Mouse (Mus musculus): ENCODE measurements around the gene Wap. TPM values are rescaled to one million over a fixed set of nuclear protein-coding genes. Genes with fewer than 3 reads are reported as not detected.

Wap gene
- total RNA-seq, 2 experiments from 2014 or later, result not detected

DNA sequence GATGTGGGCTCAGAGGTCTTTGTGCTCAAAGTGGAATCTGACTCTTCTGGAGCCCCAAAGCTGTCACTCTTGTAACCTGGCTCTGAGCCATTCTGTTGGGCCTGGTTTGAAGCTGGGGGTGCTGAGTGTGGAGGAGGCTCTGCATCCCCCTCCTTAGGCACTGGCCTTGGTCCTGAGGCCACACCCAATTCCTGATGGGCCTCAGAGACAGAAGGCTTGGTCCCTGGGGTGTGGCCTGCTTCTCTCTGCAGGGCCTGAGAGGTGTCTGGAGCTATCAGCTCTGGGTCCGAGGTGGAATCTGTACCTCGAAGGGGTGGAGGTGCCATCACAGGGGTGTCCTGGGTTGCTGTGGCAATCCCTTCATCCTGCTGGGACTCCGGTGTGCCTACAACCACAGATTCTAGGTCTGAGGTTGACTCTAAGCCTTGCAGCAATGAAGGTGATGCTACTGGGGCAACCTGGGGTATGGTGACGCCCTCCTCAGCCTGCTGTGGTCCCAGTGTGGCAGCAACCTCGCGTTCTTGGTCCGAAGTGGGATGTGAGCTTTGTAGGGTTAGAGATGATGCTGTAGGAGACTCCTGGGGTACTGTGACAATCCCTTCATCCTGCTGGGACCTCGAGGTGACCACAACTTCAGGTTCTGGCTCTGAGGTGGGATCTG lies 38.0 kb downstream of the Wap start:
- no peak for DNase-seq (ENCODE audit: low spot score in 2 of 2)
- Histone ChIP-seq H3K4me3 (no peak overlapping the region), H3K27ac (no peak overlapping the region)
- TF ChIP-seq CTCF (conservative IDR thresholded peaks at IDR 0.05), result no peak

DNA sequence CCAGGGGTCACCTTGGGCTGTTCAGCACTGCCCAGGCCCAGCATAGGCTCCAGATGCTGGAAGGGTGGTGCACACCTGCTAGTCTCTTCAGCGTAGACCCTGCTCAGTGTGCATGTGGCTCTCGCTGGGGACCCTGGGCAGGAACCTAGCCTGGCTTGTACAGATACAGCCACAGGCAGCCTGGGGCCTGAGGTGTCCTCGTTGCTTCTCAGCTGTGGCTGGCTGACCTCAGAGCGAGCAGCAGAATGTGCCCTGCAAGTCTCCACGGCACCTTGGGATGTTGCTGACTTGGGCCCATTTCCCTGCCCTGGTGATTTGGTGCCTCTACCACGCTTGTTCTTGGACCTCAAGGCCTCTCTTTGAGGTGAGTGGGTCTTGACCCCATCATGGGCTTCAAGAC lies 38.6 kb downstream of the Wap start:
- no peak for DNase-seq (ENCODE audit: low spot score in 2 of 2)

DNA sequence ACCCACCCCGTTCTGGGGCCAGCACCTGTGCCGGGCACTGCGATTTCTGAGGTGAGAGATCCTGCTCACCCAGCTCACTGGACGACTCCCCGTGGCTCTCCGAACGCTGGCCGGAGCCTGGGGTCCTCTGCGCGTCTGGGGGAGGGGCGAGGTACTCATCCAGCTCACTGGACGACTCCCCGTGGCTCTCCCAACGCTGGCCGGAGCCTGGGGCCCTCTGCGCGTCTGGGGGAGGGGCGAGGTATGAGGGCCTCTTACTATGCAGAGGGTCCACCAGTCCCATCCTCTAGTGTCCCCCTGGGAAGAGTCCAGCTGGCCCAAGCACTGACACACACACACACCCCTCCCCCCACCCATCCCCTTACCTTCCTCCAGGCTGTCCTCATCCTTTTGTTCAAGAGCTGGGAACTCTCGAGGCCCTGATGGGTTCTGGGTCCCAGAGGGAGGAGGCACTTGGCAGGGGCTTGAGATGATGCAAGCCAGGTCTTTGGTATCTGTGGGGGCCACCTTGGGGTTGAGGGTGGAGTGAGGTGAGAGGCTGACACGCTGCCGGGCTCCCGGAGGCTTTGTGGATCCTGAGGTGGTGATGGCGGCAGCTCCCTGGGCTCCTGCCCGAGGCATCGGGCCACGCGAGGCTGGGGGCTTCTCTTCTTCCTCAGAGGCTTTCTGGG lies 39.3 kb downstream of the Wap start:
- H3K4me3 ChIP-seq, result peak overlapping the region; percentile 17; the same call in 1 of the 2 replicates
- DNase-seq (ENCODE audit: low spot score in 2 of 2), result peak in 1 of 2 experiments; percentile 22
- peak overlapping the region; percentile 58 for H3K27ac ChIP-seq
- no peak for TF ChIP-seq CTCF (conservative IDR thresholded peaks at IDR 0.05)

More for the DNA sequence above, 38.6 kb downstream of the Wap start:
- TF ChIP-seq CTCF (conservative IDR thresholded peaks at IDR 0.05), result no peak
- Histone ChIP-seq H3K27ac (peak overlapping the region; percentile 58; the same call in 1 of the 2 replicates), H3K4me3 (no peak overlapping the region)

DNA sequence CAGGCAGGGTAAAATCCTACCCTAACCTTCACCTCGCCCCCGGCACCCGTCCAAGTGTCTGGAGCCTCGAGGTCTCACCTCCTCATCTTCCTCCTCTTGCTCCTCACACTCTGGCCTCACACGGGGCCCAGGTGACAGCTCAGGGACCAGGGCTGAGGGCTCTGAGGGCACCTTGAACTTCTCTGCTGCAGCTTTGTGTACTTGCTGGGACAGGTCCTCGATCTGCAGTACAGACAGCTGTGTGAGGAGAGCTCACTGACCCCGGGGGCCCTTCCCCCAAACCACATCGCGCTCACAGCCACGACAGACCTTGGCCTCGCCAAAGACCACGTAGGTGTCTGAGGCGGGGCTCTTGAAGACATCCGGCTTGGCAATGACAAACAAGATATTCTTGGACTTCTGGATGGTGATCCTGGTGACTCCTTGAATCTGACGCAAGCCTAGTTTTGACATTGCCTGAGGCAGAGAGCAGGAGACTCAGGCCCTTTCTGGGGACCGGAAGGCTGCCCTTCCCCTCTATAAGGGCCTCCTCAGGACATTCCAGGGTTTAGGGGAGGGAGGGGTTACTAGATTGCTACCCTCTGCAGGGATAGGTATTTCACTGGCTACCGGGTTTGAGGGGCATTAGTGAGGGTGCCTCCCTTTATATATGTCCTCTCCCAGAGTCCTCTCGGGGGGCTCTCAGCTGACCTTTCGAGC lies 40.1 kb downstream of the Wap start:
- no peak for DNase-seq (ENCODE audit: low spot score in 2 of 2)
- no peak for TF ChIP-seq CTCF (conservative IDR thresholded peaks at IDR 0.05)
- peak overlapping the region; percentile 17; the same call in 1 of the 2 replicates for H3K4me3 ChIP-seq
- peak overlapping the region; percentile 58 for H3K27ac ChIP-seq

DNA sequence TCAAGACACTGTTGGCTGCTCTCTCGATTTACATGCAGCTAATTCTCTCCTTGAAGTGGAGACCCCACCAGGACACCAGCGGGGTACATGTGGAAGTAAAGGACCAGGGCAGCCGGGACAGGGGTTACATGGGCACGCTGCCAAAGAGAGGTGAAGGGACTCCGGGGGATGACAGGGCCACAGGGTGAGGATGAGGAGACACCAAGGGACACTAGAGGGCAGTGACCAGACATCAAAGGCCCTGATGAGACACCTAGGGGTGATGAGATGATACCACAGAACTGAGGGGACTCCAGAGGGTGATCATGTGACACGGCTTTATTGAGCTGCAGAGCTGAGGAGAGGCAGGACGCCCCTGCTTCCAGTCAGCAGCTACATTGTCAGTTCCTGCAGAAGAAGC lies 40.9 kb downstream of the Wap start:
- Histone ChIP-seq H3K27ac (peak overlapping the region; percentile 58; the same call in 1 of the 2 replicates), H3K4me3 (no peak overlapping the region)
- no peak for DNase-seq (ENCODE audit: low spot score in 2 of 2)
- TF ChIP-seq CTCF (conservative IDR thresholded peaks at IDR 0.05), result peak; percentile 32

DNA sequence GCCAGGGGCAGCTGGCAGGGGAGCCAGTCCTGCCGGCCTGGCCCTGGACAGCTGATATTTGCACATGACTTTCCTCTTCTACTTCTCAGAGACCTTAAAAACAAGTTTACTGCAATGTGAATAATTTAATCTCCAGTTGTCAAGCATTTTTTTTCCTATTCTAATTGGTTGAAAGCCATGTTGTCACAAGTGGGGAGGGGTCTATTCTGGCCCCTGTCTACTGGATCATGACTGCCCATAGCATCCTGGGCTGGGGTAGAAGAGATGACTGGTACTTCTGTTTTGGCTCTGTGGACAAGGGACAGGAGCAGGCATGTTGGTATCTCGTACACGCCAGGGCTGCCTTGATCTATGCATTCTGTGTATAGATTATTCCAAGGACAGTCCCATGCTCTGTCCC lies 41.8 kb downstream of the Wap start:
- Histone ChIP-seq H3K27ac (no peak overlapping the region), H3K4me3 (no peak overlapping the region)
- no peak for DNase-seq (ENCODE audit: low spot score in 2 of 2)
- TF ChIP-seq CTCF (conservative IDR thresholded peaks at IDR 0.05), result no peak

DNA sequence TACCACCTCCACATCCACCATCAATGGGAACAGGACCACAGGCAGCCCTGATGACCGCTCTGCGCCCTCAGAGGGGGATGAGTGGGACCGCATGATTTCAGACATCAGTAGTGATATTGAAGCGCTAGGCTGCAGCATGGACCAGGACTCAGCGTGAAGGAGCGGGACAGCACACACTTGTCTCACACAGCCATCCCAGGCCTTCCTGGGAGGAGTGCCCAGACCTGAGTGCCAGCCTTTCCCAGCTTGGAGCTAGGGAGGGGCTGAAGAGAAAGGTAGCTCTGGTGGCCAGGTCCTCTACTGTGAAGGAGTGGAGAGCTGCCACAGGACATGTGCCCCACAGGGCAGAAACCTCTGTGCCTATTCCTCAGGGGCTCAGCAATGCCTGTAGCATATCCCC lies 42.2 kb downstream of the Wap start:
- no peak for TF ChIP-seq CTCF (conservative IDR thresholded peaks at IDR 0.05)
- H3K27ac ChIP-seq, result no peak overlapping the region

DNA sequence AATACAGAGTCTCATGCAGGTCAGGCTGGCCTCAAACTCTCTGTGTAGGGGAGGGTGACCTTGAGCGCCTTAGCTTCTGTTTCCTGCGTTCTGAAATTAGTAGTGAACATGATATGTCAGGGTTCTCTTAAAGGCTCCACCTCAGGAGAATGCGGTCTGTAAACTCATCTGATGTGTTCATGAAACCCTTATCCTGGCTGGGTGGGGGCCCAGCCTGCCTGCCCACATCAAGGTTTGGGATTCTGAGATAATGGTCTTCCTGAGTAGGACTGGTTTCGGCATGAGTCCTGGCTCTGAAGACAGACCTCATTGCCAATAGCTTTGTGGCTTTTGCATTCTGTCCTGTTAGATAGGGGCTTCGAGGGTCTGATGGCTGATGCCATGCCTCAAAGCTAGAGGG lies 43.1 kb downstream of the Wap start:
- H3K27ac ChIP-seq, result no peak overlapping the region
- no peak for DNase-seq (ENCODE audit: low spot score in 2 of 2)
- H3K4me3 ChIP-seq, result no peak overlapping the region
- no peak for TF ChIP-seq CTCF (conservative IDR thresholded peaks at IDR 0.05)

More for the DNA sequence above, 42.2 kb downstream of the Wap start:
- no peak for DNase-seq (ENCODE audit: low spot score in 2 of 2)
- no peak overlapping the region for H3K4me3 ChIP-seq

DNA sequence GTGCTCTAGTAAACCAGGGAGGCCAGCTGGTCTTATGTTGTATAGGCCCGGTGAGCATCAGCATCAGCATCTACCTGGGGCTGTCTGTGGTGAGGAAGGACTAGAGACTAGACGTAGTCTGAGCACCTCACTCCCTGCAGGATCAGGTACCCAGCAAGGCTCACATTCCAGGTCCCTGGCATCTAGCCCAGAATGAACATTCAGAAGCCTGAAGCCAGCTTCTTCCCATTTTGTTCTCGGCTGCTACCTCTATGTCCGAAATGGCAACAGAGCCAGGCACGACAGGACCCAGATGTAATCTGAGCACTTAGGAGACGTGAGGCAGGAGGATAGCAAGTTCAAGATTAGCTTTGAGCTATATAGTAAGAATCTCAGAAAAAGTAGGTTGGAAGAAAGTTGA lies 43.6 kb downstream of the Wap start:
- Histone ChIP-seq H3K27ac (0 out of 2 replicates have a peak overlapping the region, but pooled peaks have one; percentile 15), H3K4me3 (no peak overlapping the region)
- no peak for TF ChIP-seq CTCF (conservative IDR thresholded peaks at IDR 0.05)
- no peak for DNase-seq (ENCODE audit: low spot score in 2 of 2)

DNA sequence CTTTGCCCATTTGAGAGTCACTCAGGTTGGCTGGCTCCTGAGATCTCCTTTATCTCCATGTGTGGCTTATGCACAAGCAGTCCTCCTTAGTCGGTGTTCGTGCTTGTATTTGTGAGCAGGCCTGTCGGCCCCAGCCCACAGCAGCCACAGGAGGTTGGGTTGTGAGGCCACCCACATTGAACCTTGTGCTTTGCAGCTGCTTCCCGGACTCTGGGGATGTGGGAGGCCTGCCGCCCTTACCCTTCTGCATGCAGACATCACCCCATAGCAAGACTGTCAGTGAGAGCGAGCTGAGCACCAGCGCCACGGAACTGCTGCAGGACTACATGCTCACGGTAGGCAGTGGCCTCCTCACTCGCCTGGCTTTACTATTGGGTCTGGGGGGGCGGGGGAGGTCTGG lies 45.0 kb downstream of the Wap start:
- Histone ChIP-seq H3K4me3 (no peak overlapping the region), H3K27ac (no peak overlapping the region)
- DNase-seq (ENCODE audit: low spot score in 2 of 2), result no peak
- no peak for TF ChIP-seq CTCF (conservative IDR thresholded peaks at IDR 0.05)

DNA sequence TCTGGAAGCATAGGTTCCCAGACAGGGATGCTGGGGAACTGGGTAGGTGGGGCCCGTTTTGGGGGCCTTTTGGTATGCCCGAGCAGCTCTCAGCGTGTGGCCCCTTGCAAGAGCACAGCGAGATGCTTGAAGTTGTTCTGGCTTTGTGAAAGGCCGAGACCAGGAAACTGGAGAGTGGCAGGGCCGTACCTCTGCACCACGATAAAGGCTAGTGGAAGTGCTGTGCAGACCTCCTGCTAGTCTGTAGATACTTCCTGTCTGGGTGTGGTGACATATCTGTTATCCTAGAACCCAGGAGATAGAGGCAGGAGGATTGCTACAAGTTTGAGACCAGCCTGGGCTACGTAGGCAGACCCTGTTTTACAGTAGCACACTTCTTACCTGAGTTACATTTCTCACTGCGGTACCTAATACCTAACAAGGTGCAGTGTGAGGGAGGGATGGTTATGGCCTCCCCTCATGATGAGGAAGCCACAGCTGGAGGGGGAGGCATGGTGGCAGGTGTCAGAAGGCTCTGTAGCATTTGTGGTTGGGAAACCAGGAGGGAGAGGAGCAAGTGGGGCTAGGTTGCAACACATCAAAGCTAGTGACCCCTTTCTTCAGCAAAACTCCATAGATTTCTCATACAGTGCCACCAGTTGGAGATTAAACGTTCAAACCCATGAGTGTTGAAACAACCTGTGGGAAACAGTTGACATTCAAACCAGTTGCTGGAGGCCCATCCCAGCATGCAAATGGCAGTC lies 47.3 kb downstream of the Wap start:
- no peak for DNase-seq (ENCODE audit: low spot score in 2 of 2)
- no peak overlapping the region for H3K4me3 ChIP-seq
- H3K27ac ChIP-seq, result no peak overlapping the region
- TF ChIP-seq CTCF (conservative IDR thresholded peaks at IDR 0.05), result no peak

DNA sequence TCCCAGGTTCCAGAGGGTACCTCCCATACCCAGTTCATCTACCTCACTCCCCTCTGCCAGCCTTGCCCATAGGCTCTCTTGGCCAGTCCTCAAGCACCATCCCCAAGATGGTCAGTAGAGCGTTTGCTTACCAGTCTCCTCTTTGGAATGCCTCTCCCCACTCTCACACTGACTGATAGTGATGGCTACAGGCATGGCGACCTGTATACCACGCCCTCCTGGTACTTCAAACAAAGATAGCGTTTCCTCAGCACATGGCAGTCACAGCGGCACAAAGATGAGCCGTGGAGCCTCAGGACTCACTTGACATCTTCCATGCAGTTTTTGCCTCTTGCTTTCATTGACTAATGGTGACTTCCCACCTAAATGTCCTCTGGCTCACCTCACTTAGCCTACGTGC lies 48.6 kb downstream of the Wap start:
- DNase-seq (ENCODE audit: low spot score in 2 of 2), result no peak
- TF ChIP-seq CTCF (conservative IDR thresholded peaks at IDR 0.05), result no peak
- H3K4me3 ChIP-seq, result no peak overlapping the region
- no peak overlapping the region for H3K27ac ChIP-seq

DNA sequence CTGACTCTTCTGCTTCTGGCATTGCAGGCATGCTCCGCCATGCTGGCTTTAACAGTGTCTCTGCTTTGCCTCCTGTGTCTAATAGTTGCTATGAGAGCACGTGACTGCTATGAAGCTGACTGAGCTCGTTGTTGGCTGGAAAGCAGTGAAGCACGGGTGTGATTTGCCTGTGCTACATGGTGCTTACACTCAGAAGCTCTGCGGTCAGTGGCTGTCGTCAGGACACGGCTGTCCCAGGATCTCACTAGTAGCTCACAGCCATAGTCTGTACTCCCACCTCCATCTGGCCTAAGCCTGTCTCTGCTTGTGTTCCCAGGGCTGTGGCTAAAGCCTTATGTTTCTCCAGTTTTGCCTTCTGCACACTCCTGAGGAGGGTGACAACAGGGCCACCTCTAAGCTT lies 50.1 kb downstream of the Wap start:
- Histone ChIP-seq H3K4me3 (no peak overlapping the region), H3K27ac (0 out of 2 replicates have a peak overlapping the region, but pooled peaks have one; percentile 23)
- no peak for TF ChIP-seq CTCF (conservative IDR thresholded peaks at IDR 0.05)
- no peak for DNase-seq (ENCODE audit: low spot score in 2 of 2)
